Mouse (Mus musculus): Measurements from ENCODE around the gene Uap1l1. TPM values are rescaled to one million over a fixed set of nuclear protein-coding genes. Genes with fewer than 3 reads are reported as not detected.

Uap1l1 gene
- total and polyA plus RNA-seq, 3 experiments = 4.7 to 12.6 TPM; not detected in 1

- Histone ChIP-seq H3K9me3 (replicated peaks; ENCODE audit: insufficient read depth, low read length) (no peaks in the 10 kb centered on the region), H3K27ac (ENCODE audit: control insufficient read depth, low read depth, low read length) (no peak overlapping the region), H3K36me3 (ENCODE audit: control insufficient read depth in 1 of 2, insufficient read depth in 2 of 2, low read length in 2 of 2) (no peaks in the 10 kb centered on the region), H3K27me3 (ENCODE audit: control insufficient read depth in 1 of 2, insufficient read depth in 2 of 2, low read length in 2 of 2) (peaks cover 2 to 4% of the 10 kb centered on the region in 2 experiments), H3K79me2 (ENCODE audit: control insufficient read depth, insufficient read depth, low read length, poor library complexity) (no peaks in the 10 kb centered on the region), H3K4me1 (ENCODE audit: control insufficient read depth in 1 of 2, insufficient read depth in 2 of 2, low read length in 2 of 2) (no peaks in the 10 kb centered on the region), H3K4me3 (ENCODE audit: control insufficient read depth in 1 of 2, insufficient read depth in 1 of 2, low read depth in 2 of 2, low read length in 2 of 2) (no peak overlapping the region), H3K9ac (ENCODE audit: control insufficient read depth, low read depth, low read length, poor library complexity, severe bottlenecking) (no peak overlapping the region)
- TF ChIP-seq MAZ (IDR thresholded peaks at IDR 0.05; ENCODE audit: low read depth, low read length) = no peak
- TF ChIP-seq ELF1 (IDR thresholded peaks at IDR 0.05; ENCODE audit: low read depth, low read length) = no peak
- TF ChIP-seq ZNF384 (IDR thresholded peaks at IDR 0.05; ENCODE audit: low read depth, low read length) = no peak
- no peak for TF ChIP-seq MAFK (IDR thresholded peaks at IDR 0.05; ENCODE audit: borderline replicate concordance, low read depth, low read length)
- TF ChIP-seq SMC3 (IDR thresholded peaks at IDR 0.05; ENCODE audit: low read depth, low read length) = no peak
- TF ChIP-seq MXI1 (IDR thresholded peaks at IDR 0.05; ENCODE audit: low read depth, low read length) = no peak
- TF ChIP-seq EP300 (IDR thresholded peaks at IDR 0.05; ENCODE audit: low read depth in 1 of 2, low read length in 2 of 2) = no peak
- no peak for TF ChIP-seq ZKSCAN1 (IDR thresholded peaks at IDR 0.05; ENCODE audit: low read depth, low read length)
- no peak for TF ChIP-seq TCF12 (IDR thresholded peaks at IDR 0.05; ENCODE audit: low read depth, low read length)
- TF ChIP-seq MYB (IDR thresholded peaks at IDR 0.05; ENCODE audit: low read depth, low read length) = no peak
- TF ChIP-seq RCOR1 (IDR thresholded peaks at IDR 0.05; ENCODE audit: low read depth, low read length) = no peak
- no peak for TF ChIP-seq ZC3H11A (IDR thresholded peaks at IDR 0.05; ENCODE audit: low read depth, low read length)
- TF ChIP-seq KAT2A (conservative IDR thresholded peaks at IDR 0.05; ENCODE audit: low read depth, low read length) = no peak
- no peak for TF ChIP-seq NELFE (IDR thresholded peaks at IDR 0.05; ENCODE audit: low read depth, low read length)
- TF ChIP-seq MEF2A (IDR thresholded peaks at IDR 0.05; ENCODE audit: extremely low read depth, insufficient replicate concordance, low read depth, low read length, poor library complexity, severe bottlenecking) = no peak
- no peak for DNase-seq (ENCODE audit: low read depth, low spot score)
Observed at GRCm38 (mm10) chr2:25391266-25391665, 25.8 kb upstream of the Uap1l1 start.

- Histone ChIP-seq H3K9me3 (replicated peaks; ENCODE audit: insufficient read depth, low read length) (no peaks in the 10 kb centered on the region), H3K36me3 (ENCODE audit: control insufficient read depth in 1 of 2, insufficient read depth in 2 of 2, low read length in 2 of 2) (no peaks in the 10 kb centered on the region), H3K4me3 (ENCODE audit: control insufficient read depth in 1 of 2, insufficient read depth in 1 of 2, low read depth in 2 of 2, low read length in 2 of 2) (no peak overlapping the region), H3K79me2 (ENCODE audit: control insufficient read depth, insufficient read depth, low read length, poor library complexity) (no peaks in the 10 kb centered on the region), H3K27me3 (ENCODE audit: control insufficient read depth in 1 of 2, insufficient read depth in 2 of 2, low read length in 2 of 2) (no peaks in the 10 kb centered on the region; a peak in 1 of 4 replicates), H3K27ac (ENCODE audit: control insufficient read depth, low read depth, low read length) (no peak overlapping the region), H3K9ac (ENCODE audit: control insufficient read depth, low read depth, low read length, poor library complexity, severe bottlenecking) (no peak overlapping the region), H3K4me1 (ENCODE audit: control insufficient read depth in 1 of 2, insufficient read depth in 2 of 2, low read length in 2 of 2) (no peaks in the 10 kb centered on the region)
- no peak for DNase-seq (ENCODE audit: low read depth, low spot score)
- TF ChIP-seq HCFC1 (IDR thresholded peaks at IDR 0.05; ENCODE audit: low read depth, low read length) = no peak
- no peak for TF ChIP-seq USF2 (IDR thresholded peaks at IDR 0.05; ENCODE audit: borderline replicate concordance in 1 of 2, insufficient read depth in 1 of 2, low read depth in 1 of 2, low read length in 2 of 2)
- no peak for TF ChIP-seq NELFE (IDR thresholded peaks at IDR 0.05; ENCODE audit: low read depth, low read length)
- no peak for TF ChIP-seq TCF12 (IDR thresholded peaks at IDR 0.05; ENCODE audit: low read depth, low read length)
- TF ChIP-seq MXI1 (IDR thresholded peaks at IDR 0.05; ENCODE audit: low read depth, low read length) = no peak
- TF ChIP-seq POLR2AphosphoS5 (IDR thresholded peaks at IDR 0.05; ENCODE audit: borderline replicate concordance, low read depth, low read length) = no peak
- no peak for TF ChIP-seq NRF1 (IDR thresholded peaks at IDR 0.05; ENCODE audit: insufficient read depth, low read depth, low read length, poor library complexity, severe bottlenecking)
- TF ChIP-seq RAD21 (IDR thresholded peaks at IDR 0.05; ENCODE audit: low read depth, low read length) = no peak
- TF ChIP-seq CHD2 (IDR thresholded peaks at IDR 0.05; ENCODE audit: low read length) = no peak
- TF ChIP-seq KAT2A (conservative IDR thresholded peaks at IDR 0.05; ENCODE audit: low read depth, low read length) = no peak
- no peak for TF ChIP-seq ETS1 (IDR thresholded peaks at IDR 0.05; ENCODE audit: low read depth, low read length)
- TF ChIP-seq SMC3 (IDR thresholded peaks at IDR 0.05; ENCODE audit: low read depth, low read length) = no peak
- no peak for TF ChIP-seq ELF1 (IDR thresholded peaks at IDR 0.05; ENCODE audit: low read depth, low read length)
- no peak for TF ChIP-seq MAX (IDR thresholded peaks at IDR 0.05; ENCODE audit: low read length)
- TF ChIP-seq ZMIZ1 (IDR thresholded peaks at IDR 0.05; ENCODE audit: low read depth, low read length) = no peak
Observed at GRCm38 (mm10) chr2:25384492-25384891, 19.0 kb upstream of the Uap1l1 start.

All from MEL (cell line).